ENCODE assay signal across 14 mouse cellular contexts in the genomic region with DNA sequence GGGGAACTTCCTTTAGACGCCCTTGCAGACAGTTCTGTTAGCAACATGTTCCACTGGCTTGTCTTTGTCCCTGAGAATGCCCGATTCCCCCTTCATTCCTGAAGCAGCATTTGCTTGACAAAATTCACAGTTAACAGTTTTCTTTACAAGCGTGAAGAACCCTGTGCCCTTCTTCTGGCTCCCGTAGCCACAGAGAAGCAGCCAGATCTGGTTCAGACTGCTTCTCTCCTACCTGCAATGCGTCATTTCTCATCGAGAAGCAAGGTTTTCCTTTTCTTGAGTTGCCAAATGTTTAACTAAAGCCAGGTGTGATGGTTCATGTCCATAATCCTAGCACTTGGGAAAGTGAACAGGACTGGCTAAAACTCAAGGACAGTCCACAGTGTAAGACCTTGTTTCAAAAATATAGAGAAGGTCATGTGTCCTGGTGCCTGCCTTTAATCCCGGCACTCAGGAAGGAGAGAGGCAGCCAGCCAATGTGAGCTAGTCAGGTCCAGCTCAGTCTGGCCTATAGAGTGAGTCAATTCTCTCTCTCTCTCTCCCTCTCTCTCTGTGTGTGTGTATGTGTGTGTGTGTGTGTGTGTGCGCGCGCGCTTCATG. TPM values are rescaled to one million over a fixed set of nuclear protein-coding genes. Genes with fewer than 3 reads are reported as not detected.
A peak's percentile ranks its signal among the peaks of the same experiment; 100 is the strongest.
DNase-seq lines count a peak whose midpoint lies in the region; ATAC-seq and TF ChIP-seq lines count a peak whose summit lies in the region.
"Had no signal": no experiment of that assay in that cellular context is flagged by ENCODE, and none has a peak within 500 bp of the region (broad histone marks: within the 10 kb centered on the region; RNA-seq: fewer than 3 reads in every experiment).

No protein-coding gene starts in this region.

- no peak overlapping the region for H3K4me2 ChIP-seq in intestine, postnatal 0 days (replicated peaks; ENCODE audit: low read depth)
- H3K4me2 ChIP-seq: embryonic facial prominence, embryonic 13.5 days; intestine, embryonic 15.5 days; liver, embryonic 15.5 days had no signal

- no peak for ATAC-seq in intestine, postnatal 0 days
- no peak for ATAC-seq in inflammation-experienced regulatory T-cells, adult 6 months
- ATAC-seq: activated CD4-positive, CD25-positive, alpha-beta regulatory T cell, adult 4 months; intestine, embryonic 15.5 days had no signal

- WGBS in intestine, postnatal 0 days = 89% methylated on average over 11 of the region's 11 CpGs

- H3K9ac ChIP-seq in intestine, postnatal 0 days (ENCODE audit: low read depth, low read length) = no peak overlapping the region
- H3K9ac ChIP-seq: embryonic facial prominence, embryonic 13.5 days; intestine, embryonic 15.5 days; liver, embryonic 15.5 days had no signal

- no peak for TF ChIP-seq CTCF in intestine, postnatal 0 days (IDR thresholded peaks at IDR 0.05; ENCODE audit: low read depth)

- H3K27me3 ChIP-seq in intestine, postnatal 0 days (replicated peaks; ENCODE audit: control insufficient read depth, insufficient read depth, low read length) = no peaks in the 10 kb centered on the region
- H3K27me3 ChIP-seq: CH12.LX; embryonic facial prominence, embryonic 13.5 days; intestine, embryonic 15.5 days; liver, embryonic 15.5 days had no signal

- no peak overlapping the region for H3K4me3 ChIP-seq in intestine, postnatal 0 days (ENCODE audit: low read depth, low read length)
- H3K4me3 ChIP-seq: embryonic facial prominence, embryonic 13.5 days; intestine, embryonic 15.5 days; liver, embryonic 15.5 days had no signal

- H3K27ac ChIP-seq in intestine, postnatal 0 days (ENCODE audit: low read depth, low read length) = no peak overlapping the region
- H3K27ac ChIP-seq: embryonic facial prominence, embryonic 13.5 days; intestine, embryonic 15.5 days; liver, embryonic 15.5 days had no signal

- DNase-seq in heart, adult 18-20 months = peak; percentile 27 to 39
- DNase-seq in heart, adult 9 months (ENCODE audit: low spot score in 2 of 2) = no peak
- peak; percentile 21 for DNase-seq in R1 (ENCODE audit: low read depth, low spot score)
- DNase-seq in adrenal gland, postnatal 25 days = peak; percentile 29
- peak; percentile 38 for DNase-seq in heart, postnatal 4 days
- DNase-seq in right cerebral cortex, postnatal 25 days = no peak
- DNase-seq: gastrocnemius, postnatal 25 days had no signal

- H3K36me3 ChIP-seq in intestine, postnatal 0 days (ENCODE audit: control insufficient read depth, insufficient read depth) = peaks cover under 1% of the 10 kb centered on the region; the same call in 1 of the 2 replicates
- H3K36me3 ChIP-seq: intestine, embryonic 15.5 days; liver, embryonic 15.5 days had no signal

- no peaks in the 10 kb centered on the region; the same call in 1 of the 2 replicates for H3K4me1 ChIP-seq in intestine, postnatal 0 days (replicated peaks; ENCODE audit: control insufficient read depth, insufficient read depth, low read length)

- H3K9me3 ChIP-seq in intestine, postnatal 0 days (ENCODE audit: control insufficient read depth) = no peaks in the 10 kb centered on the region
- H3K9me3 ChIP-seq: embryonic facial prominence, embryonic 13.5 days; intestine, embryonic 15.5 days; liver, embryonic 15.5 days had no signal

RNA-seq across cellular contexts. Expression of gene Prkar1b, which starts 3.2 kb away (rescaled TPM):
- 1 to 10 TPM; 1.5 to 2.0 TPM for total RNA-seq in heart, adult 18-20 months (2021)
- 20.9 and 28.5 TPM in 2 replicates for total RNA-seq in adrenal gland, postnatal 25 days (2021)
- 1 to 10 TPM; 2.3 to 2.8 TPM for total RNA-seq in heart, postnatal 4 days (2021)
- 10.0 and 10.9 TPM in 2 replicates for polyA plus RNA-seq in intestine, postnatal 0 days (2015; fragmentation: Nextera tagmentation; extraction: Ambion mirVana)
- 1 to 10 TPM in 1 of 3 experiments, under 1 TPM in 1, not detected in 1; 0.38 to 3.9 TPM for polyA plus RNA-seq in inflammation-experienced regulatory T-cells, adult 6 months (2017; shearing (Covaris generic))
- total RNA-seq: CH12.LX had no signal

RNA-seq across cellular contexts. Expression of gene Dnaaf5, which starts 3.4 kb away (rescaled TPM):
- 10 to 100 TPM; 13.5 to 19.7 TPM for total RNA-seq in heart, adult 18-20 months (2021)
- 20.7 and 25.3 TPM in 2 replicates for total RNA-seq in adrenal gland, postnatal 25 days (2021)
- total RNA-seq in heart, postnatal 4 days (2021) = 10 to 100 TPM; 19.1 to 19.5 TPM
- polyA plus RNA-seq in intestine, postnatal 0 days (2015; fragmentation: Nextera tagmentation; extraction: Ambion mirVana) = 2.5 and 2.9 TPM in 2 replicates
- polyA plus RNA-seq in inflammation-experienced regulatory T-cells, adult 6 months (2017; shearing (Covaris generic)) = 10 to 100 TPM in 1 of 3 experiments, 1 to 10 TPM in 2; 5.9 to 11.9 (median 6.2) TPM

RNA-seq across cellular contexts. Expression of gene Sun1, which starts 53.9 kb away (rescaled TPM):
- total RNA-seq in heart, adult 18-20 months (2021) = 10 to 100 TPM; 48.3 to 56.7 TPM
- 87.9 and 109 TPM in 2 replicates for total RNA-seq in adrenal gland, postnatal 25 days (2021)
- 10 to 100 TPM; 40.7 to 43.0 TPM for total RNA-seq in heart, postnatal 4 days (2021)
- 12.2 and 13.4 TPM in 2 replicates for polyA plus RNA-seq in intestine, postnatal 0 days (2015; fragmentation: Nextera tagmentation; extraction: Ambion mirVana)
- polyA plus RNA-seq in inflammation-experienced regulatory T-cells, adult 6 months (2017; shearing (Covaris generic)) = 10 to 100 TPM; 30.7 to 43.4 (median 38.5) TPM

Comparison
In these comparisons a context has a peak if more than half of its experiments do, and no peak if none do; other contexts are left out.
1. DNase-seq: peak in heart, adult 18-20 months (2 of 2), R1 (single experiment), adrenal gland, postnatal 25 days (single experiment) and heart, postnatal 4 days (single experiment); none in heart, adult 9 months (0 of 2) and right cerebral cortex, postnatal 25 days (single experiment).